Mouse (Mus musculus) CH12.LX (cell line): ENCODE results near the gene Cdipt. TPM values are rescaled to one million over a fixed set of nuclear protein-coding genes. Genes with fewer than 3 reads are reported as not detected.
A peak's percentile ranks its signal among the peaks of the same experiment; 100 is the strongest.

ENCODE experiments used
- DNase-seq: peaks from one replicate; pipeline ENCODE4 v3.0.0-alpha.2; 2013; ENCODE audit errors: extremely low read depth
- H3K27ac ChIP-seq: 2 replicates; pipeline ENCODE4 v1.5.1; 2012; ENCODE audit warnings: low read depth, mild to moderate bottlenecking, control low read depth, moderate library complexity; ENCODE audit not compliant: insufficient read depth
- H3K27me3 ChIP-seq: replicated peaks from 2 replicates; pipeline ENCODE3; 2012; ENCODE audit warnings: inconsistent platforms
- H3K36me3 ChIP-seq, 2 experiments: replicated peaks in 1 of 2; 2 replicates each; pipeline versions ENCODE3 to v1.6.1; 2012; ENCODE audit warnings: inconsistent platforms in 1 of 2, low read length in 1 of 2, mild to moderate bottlenecking in 1 of 2, mixed read lengths in 1 of 2, moderate library complexity in 1 of 2; ENCODE audit not compliant: control insufficient read depth in 1 of 2, insufficient read depth in 1 of 2
- H3K4me1 ChIP-seq, 2 experiments: 2 replicates each; pipeline ENCODE4 v1.6.1; 2012; ENCODE audit warnings: inconsistent platforms in 1 of 2, moderate library complexity in 1 of 2; ENCODE audit not compliant: insufficient read depth in 2 of 2, control insufficient read depth in 1 of 2
- H3K4me2 ChIP-seq: 2 replicates; pipeline ENCODE4 v1.6.1; 2012; ENCODE audit warnings: low read depth, mild to moderate bottlenecking, control low read depth; ENCODE audit not compliant: poor library complexity, insufficient read depth, severe bottlenecking
- H3K4me3 ChIP-seq, 3 experiments: fragments of 150-350 bp in 1 of 3; sonication (generic) in 1 of 3; replicated peaks in 1 of 3; 2 replicates each; pipeline versions ENCODE3 to v1.5.1; 2011 to 2012; ENCODE audit warnings: low read depth in 2 of 3, low read length in 2 of 3, mild to moderate bottlenecking in 2 of 3, moderate library complexity in 2 of 3, control low read depth in 1 of 3, improper control_type of control experiment in 1 of 3, inconsistent platforms in 1 of 3, mixed read lengths in 1 of 3; ENCODE audit not compliant: poor library complexity in 1 of 3
- H3K79me2 ChIP-seq: replicated peaks from 2 replicates; pipeline ENCODE4 v1.6.1; 2012; ENCODE audit warnings: mild to moderate bottlenecking, moderate library complexity; ENCODE audit not compliant: control insufficient read depth, poor library complexity, insufficient read depth, severe bottlenecking; ENCODE audit errors: extremely low read depth
- H3K9ac ChIP-seq: 2 replicates; pipeline ENCODE4 v1.6.1; 2012; ENCODE audit warnings: low read depth, mild to moderate bottlenecking, control low read depth, moderate library complexity; ENCODE audit not compliant: insufficient read depth
- H3K9me3 ChIP-seq: replicated peaks from 2 replicates; pipeline ENCODE3; 2012; ENCODE audit warnings: low read length, inconsistent platforms, mixed read lengths
- CTCF ChIP-seq, 2 experiments: IDR thresholded peaks in 1 of 2; conservative IDR thresholded peaks in 1 of 2; 2 replicates each; pipeline ENCODE4 v1.5.1; 2011 to 2012; ENCODE audit warnings: low read depth in 2 of 2, low read length in 2 of 2, improper control_type of control experiment in 1 of 2, inconsistent platforms in 1 of 2, mild to moderate bottlenecking in 1 of 2, moderate library complexity in 1 of 2
- E2F4 ChIP-seq: IDR thresholded peaks from 2 replicates; pipeline ENCODE4 v1.6.1; 2011; ENCODE audit warnings: low read depth, low read length, improper control_type of control experiment; ENCODE audit not compliant: insufficient replicate concordance
- EP300 ChIP-seq: IDR thresholded peaks from 2 replicates; pipeline ENCODE4 v1.6.1; 2011; ENCODE audit warnings: low read length, improper control_type of control experiment
- HCFC1 ChIP-seq: IDR thresholded peaks from 2 replicates; pipeline ENCODE4 v1.6.1; 2012; ENCODE audit warnings: low read depth, mild to moderate bottlenecking, inconsistent platforms, low read length, improper control_type of control experiment
- IRF4 ChIP-seq: IDR thresholded peaks from 2 replicates; pipeline ENCODE4 v1.6.1; 2014; ENCODE audit warnings: low read depth, mild to moderate bottlenecking, inconsistent platforms, low read length, improper control_type of control experiment
- JUN ChIP-seq: IDR thresholded peaks from 2 replicates; pipeline ENCODE4 v1.6.1; 2011; ENCODE audit warnings: low read depth, mild to moderate bottlenecking, low read length, improper control_type of control experiment, moderate library complexity; ENCODE audit not compliant: insufficient read depth
- KAT2A ChIP-seq: IDR thresholded peaks from 2 replicates; pipeline ENCODE4 v1.6.1; 2012; ENCODE audit warnings: low read length, improper control_type of control experiment, inconsistent platforms; ENCODE audit not compliant: insufficient replicate concordance
- MAX ChIP-seq: IDR thresholded peaks from 2 replicates; pipeline ENCODE4 v1.6.1; 2011; ENCODE audit warnings: low read length, improper control_type of control experiment
- MAZ ChIP-seq: IDR thresholded peaks from 2 replicates; pipeline ENCODE4 v1.6.1; 2012; ENCODE audit warnings: low read depth, mild to moderate bottlenecking, inconsistent platforms, low read length, improper control_type of control experiment, moderate library complexity
- MEF2A ChIP-seq: IDR thresholded peaks from 2 replicates; pipeline ENCODE4 v1.6.1; 2014; ENCODE audit warnings: low read depth, mild to moderate bottlenecking, inconsistent platforms, low read length, improper control_type of control experiment, borderline replicate concordance
- MYC ChIP-seq: IDR thresholded peaks from 2 replicates; pipeline ENCODE4 v1.6.1; 2011; ENCODE audit warnings: low read depth, mild to moderate bottlenecking, improper control_type of control experiment, low read length
- NELFE ChIP-seq: IDR thresholded peaks from 2 replicates; pipeline ENCODE4 v1.6.1; 2011; ENCODE audit warnings: low read depth, low read length, improper control_type of control experiment
- PAX5 ChIP-seq: IDR thresholded peaks from 2 replicates; pipeline ENCODE4 v1.6.1; 2012; ENCODE audit warnings: low read length, inconsistent platforms, mixed read lengths
- RAD21 ChIP-seq: IDR thresholded peaks from 2 replicates; pipeline ENCODE4 v1.6.1; 2011; ENCODE audit warnings: low read depth, mild to moderate bottlenecking, low read length, improper control_type of control experiment, moderate library complexity
- RCOR1 ChIP-seq: conservative IDR thresholded peaks from 2 replicates; pipeline ENCODE4 v1.6.1; 2012; ENCODE audit warnings: low read depth, mild to moderate bottlenecking, inconsistent platforms, low read length, improper control_type of control experiment
- SIN3A ChIP-seq: IDR thresholded peaks from 2 replicates; pipeline ENCODE4 v1.6.1; 2012; ENCODE audit warnings: low read length, improper control_type of control experiment, inconsistent platforms
- SMC3 ChIP-seq: IDR thresholded peaks from 2 replicates; pipeline ENCODE4 v1.6.1; 2011; ENCODE audit warnings: low read depth, low read length, improper control_type of control experiment
- TBP ChIP-seq: conservative IDR thresholded peaks from 2 replicates; pipeline ENCODE4 v1.6.1; 2011; ENCODE audit warnings: low read depth, low read length, improper control_type of control experiment
- USF1 ChIP-seq: IDR thresholded peaks from 2 replicates; pipeline ENCODE4 v1.6.1; 2014; ENCODE audit warnings: low read depth, mild to moderate bottlenecking, inconsistent platforms, low read length, improper control_type of control experiment
- ZC3H11A ChIP-seq: IDR thresholded peaks from 2 replicates; pipeline ENCODE4 v1.6.1; 2012; ENCODE audit warnings: low read depth, mild to moderate bottlenecking, inconsistent platforms, low read length, improper control_type of control experiment
- ZKSCAN1 ChIP-seq: IDR thresholded peaks from 2 replicates; pipeline ENCODE4 v1.6.1; 2012; ENCODE audit warnings: low read depth, inconsistent platforms, low read length, improper control_type of control experiment, borderline replicate concordance
- ZMIZ1 ChIP-seq: IDR thresholded peaks from 2 replicates; pipeline ENCODE4 v1.6.1; 2012; ENCODE audit warnings: low read depth, mild to moderate bottlenecking, inconsistent platforms, low read length, improper control_type of control experiment
- ZNF384 ChIP-seq: IDR thresholded peaks from 2 replicates; pipeline ENCODE4 v1.6.1; 2012; ENCODE audit warnings: low read depth, low read length, improper control_type of control experiment, inconsistent platforms
- dilution Hi-C: fragments of 300-500 bp; cut with MboI; formaldehyde crosslinking; loops from 2 replicates; pipeline ENCODE4 v1.14.3; 2020; ENCODE audit warnings: low sequenced_read_pairs; ENCODE audit not compliant: extremely low pct_unique_long_range_greater_than_20kb, extremely low pct_ligation_motif_present
- in situ Hi-C: fragments of 300-500 bp; cut with MboI; formaldehyde crosslinking; loops from 3 replicates; pipeline ENCODE4 v1.14.3; 2019; ENCODE audit warnings: low sequenced_read_pairs, low pct_ligation_motif_present, low pct_unique_long_range_greater_than_20kb, mixed read lengths
- polyA plus RNA-seq: library from polyadenylated mRNA; unstranded; fragments of >175 nt; gene quantifications from 2 replicates; pipeline ENCODE4 v1.2.1, GENCODE M21; 2012; ENCODE audit warnings: low read depth; ENCODE audit not compliant: insufficient read length
- total RNA-seq, 2 experiments: library from RNA; depleted of rRNA; stranded (reverse); fragments of 300-350 nt in 1 of 2; fragments of >200 nt in 1 of 2; gene quantifications; 2 replicates each; pipeline ENCODE4 v1.2.3; 2012 to 2014

Gene Cdipt
- total and polyA plus RNA-seq, 3 experiments: 72.8 to 138 (median 108) TPM

DNA sequence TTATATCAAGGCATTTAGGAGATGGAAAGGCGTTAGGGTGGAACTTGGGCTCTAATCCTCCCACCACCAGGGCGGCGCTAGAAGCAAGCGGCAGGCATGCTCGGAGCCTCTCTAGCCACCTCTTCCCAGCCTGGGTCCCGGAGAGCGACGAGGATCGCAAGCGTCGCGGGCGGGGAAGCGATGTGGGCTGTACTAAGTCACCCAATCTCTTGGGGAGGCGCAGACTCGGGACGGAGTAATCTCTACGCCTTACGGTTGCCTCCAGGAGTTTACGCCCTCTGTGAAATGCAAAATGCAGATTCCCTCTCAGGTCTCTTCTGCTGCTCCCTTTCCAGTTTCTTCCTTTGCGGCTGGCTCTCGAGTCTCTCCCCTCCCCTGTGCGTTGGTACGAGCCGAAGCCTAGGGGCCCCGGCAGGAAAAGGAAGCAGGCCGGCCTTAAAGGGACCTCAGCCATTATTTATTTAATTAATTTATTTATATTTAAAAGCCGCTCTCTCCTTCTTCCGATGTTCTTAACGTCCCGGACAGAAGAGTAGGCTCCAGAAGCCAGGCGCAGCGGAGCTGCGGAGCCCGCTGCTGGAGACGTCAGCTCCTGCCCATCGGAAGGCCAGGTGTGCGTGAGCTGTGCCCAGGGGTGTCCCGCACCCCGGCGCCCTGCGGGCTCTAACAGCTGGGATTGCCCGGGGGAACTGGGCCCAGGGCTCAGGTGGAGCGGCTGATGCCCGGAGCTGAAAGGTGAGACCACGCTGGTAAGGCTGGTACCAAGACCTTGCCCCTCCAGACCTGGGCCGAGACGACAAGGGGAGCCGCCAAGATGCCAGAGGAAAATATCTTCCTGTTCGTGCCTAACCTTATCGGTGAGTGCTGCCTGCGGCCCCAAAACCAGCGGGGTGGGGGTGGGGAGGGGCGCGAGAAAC lies 494 bp downstream of the Cdipt start, which contains the start of gene Cdiptos (continued):
- no peak; the same call in 1 of the 2 replicates for TF ChIP-seq MAZ
- no peak for TF ChIP-seq E2F4
- no peak for TF ChIP-seq EP300
- no peak for TF ChIP-seq ZNF384
- TF ChIP-seq RCOR1: 0 out of 2 replicates have a peak, but pooled peaks have one; percentile 51
- peak; percentile 76 to 92 for TF ChIP-seq CTCF (conservative IDR thresholded peaks at IDR 0.05 in 1 of 2, IDR thresholded peaks at IDR 0.05 in 1 of 2; ENCODE audit: low read depth in 2 of 2, low read length in 2 of 2)
- peak; percentile 87 for TF ChIP-seq MEF2A
- 0 out of 2 replicates have a peak, but pooled peaks have one; percentile 64 for TF ChIP-seq KAT2A
- TF ChIP-seq ZC3H11A: no peak

GRCm38 (mm10) chr7:126976878-126977459 lies 1.3 kb downstream of the Cdipt start:
- H3K9ac ChIP-seq: peak overlapping the region; percentile 89
- H3K79me2 ChIP-seq: peaks cover 17% of the 10 kb centered on the region
- H3K4me2 ChIP-seq: peak overlapping the region; percentile 76
- in situ Hi-C loops (loop anchor here (25.0 kb wide), 1 partner anchor 810 kb away; the partner anchor contains the start of genes Gm49388 and Setd1a), dilution Hi-C loops (no loop called here)
- no peaks in the 10 kb centered on the region for H3K27me3 ChIP-seq
- no peak overlapping the region for H3K27ac ChIP-seq
- H3K4me3 ChIP-seq: peak overlapping the region; percentile 76 to 98 (median 97)
- DNase-seq: no peak
- H3K36me3 ChIP-seq: peaks cover 28 to 58% of the 10 kb centered on the region in 2 experiments
- no peaks in the 10 kb centered on the region for H3K9me3 ChIP-seq
- peaks cover 10 to 38% of the 10 kb centered on the region in 2 experiments for H3K4me1 ChIP-seq
- TF ChIP-seq MEF2A: no peak
- no peak for TF ChIP-seq SMC3
- TF ChIP-seq ZNF384: no peak
- TF ChIP-seq MAX: no peak
- no peak for TF ChIP-seq EP300
- TF ChIP-seq NELFE: no peak
- TF ChIP-seq ZC3H11A: no peak
- TF ChIP-seq SIN3A: no peak
- no peak for TF ChIP-seq RAD21

GRCm38 (mm10) chr7:126978841-126979240 lies 3.1 kb downstream of the Cdipt start:
- peaks cover 28 to 65% of the 10 kb centered on the region in 2 experiments for H3K36me3 ChIP-seq
- H3K9me3 ChIP-seq: no peaks in the 10 kb centered on the region
- in situ Hi-C loops (loop anchor here (25.0 kb wide), 1 partner anchor 808 kb away; the partner anchor contains the start of genes Gm49388 and Setd1a), dilution Hi-C loops (no loop called here)
- H3K79me2 ChIP-seq: peaks cover 17% of the 10 kb centered on the region
- no peak overlapping the region for H3K4me3 ChIP-seq
- no peak for DNase-seq
- H3K4me1 ChIP-seq: peaks cover 10 to 38% of the 10 kb centered on the region in 2 experiments
- no peak overlapping the region for H3K27ac ChIP-seq
- H3K9ac ChIP-seq: no peak overlapping the region
- no peaks in the 10 kb centered on the region for H3K27me3 ChIP-seq
- H3K4me2 ChIP-seq: no peak overlapping the region
- TF ChIP-seq ZC3H11A (no peak), ZKSCAN1 (no peak), JUN (no peak), USF1 (no peak), IRF4 (no peak), PAX5 (no peak), ZNF384 (no peak), NELFE (no peak), TBP (no peak), EP300 (no peak), HCFC1 (no peak), ZMIZ1 (no peak), MYC (no peak)
